Mouse (Mus musculus) Muller cell, postnatal 12 days (primary cell): ENCODE measurements around the gene Smoc1.

ENCODE experiments used
- DNase-seq: peaks from one replicate; pipeline ENCODE4 v3.0.0-alpha.2; 2015; ENCODE audit errors: inconsistent ontology term

Smoc1 gene

GRCm38 (mm10) chr12:81024407-81024806, 2.2 kb upstream of the Smoc1 start:
- no peak for DNase-seq

- DNase-seq = no peak
Measured at GRCm38 (mm10) chr12:81024993-81025392, 1.6 kb upstream of the Smoc1 start.

DNA sequence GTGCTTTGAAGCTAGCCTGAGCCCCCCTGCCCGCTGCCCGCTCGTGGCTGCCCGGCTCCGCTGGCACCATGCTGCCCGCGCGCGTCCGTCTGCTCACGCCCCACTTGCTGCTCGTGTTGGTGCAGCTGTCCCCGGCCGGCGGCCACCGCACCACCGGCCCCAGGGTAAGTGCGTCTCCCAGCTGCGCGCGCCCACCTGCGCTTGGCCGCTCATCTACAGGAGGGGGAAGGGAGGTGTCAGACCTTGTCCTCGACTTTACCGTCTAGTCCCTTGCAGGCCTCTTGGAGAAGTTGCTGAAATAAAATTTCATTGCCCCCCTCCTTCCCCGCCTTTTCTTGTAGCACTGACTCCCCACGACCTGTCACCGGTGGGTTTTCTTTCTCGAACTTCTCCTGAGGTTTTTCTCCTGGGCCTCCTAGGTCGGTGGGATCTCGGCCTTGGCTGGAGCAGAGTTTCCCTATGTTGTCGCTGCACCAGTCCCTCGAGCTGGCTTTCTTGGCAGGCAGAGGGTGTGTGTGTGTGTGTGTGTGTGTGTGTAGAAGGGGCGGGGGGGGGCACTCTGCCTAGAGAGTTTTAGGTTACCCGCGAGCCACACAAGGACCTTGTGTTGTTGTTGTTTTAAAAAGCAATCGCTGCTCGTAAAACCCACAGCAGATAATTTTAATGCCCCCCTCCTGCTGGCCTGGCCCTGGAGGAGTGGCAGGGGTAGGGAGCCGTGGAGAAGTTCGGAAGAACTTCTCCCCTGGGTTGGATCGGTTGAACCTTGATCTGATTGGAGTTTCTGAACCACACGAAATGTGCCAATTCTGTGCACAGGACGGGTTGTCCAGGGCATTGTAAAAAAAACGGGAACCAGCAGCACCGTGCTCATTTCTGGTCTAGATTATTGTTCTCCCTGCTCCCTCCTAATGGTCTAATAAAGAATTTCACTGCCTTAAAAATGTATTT, 661 bp downstream of the Smoc1 start:
- DNase-seq = peak; percentile 41

GRCm38 (mm10) chr12:81028291-81028920, 1.8 kb downstream of the Smoc1 start:
- no peak for DNase-seq

DNA sequence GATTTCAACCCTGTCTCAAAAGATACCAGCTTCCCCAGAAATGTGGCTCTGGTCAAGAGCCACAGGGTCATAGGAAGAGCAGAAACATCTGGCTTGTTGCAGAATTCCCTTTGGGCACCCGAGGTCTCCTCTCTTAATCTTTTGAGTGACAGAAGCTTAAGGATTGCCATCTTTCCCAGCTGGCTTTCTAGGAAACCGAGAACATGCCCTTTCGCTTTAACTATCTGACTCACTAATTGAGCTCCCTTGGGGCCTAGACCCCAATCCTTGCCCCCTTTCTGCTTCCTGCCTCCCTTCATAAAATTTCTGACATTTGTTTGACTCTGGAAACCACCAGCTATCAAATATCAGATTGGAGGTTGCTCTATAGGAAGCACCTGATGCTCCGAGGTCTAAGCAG, 3.1 kb downstream of the Smoc1 start:
- DNase-seq = no peak

GRCm38 (mm10) chr12:81031579-81031978, 5.0 kb downstream of the Smoc1 start:
- DNase-seq = peak; percentile 51

- DNase-seq = peak; percentile 76
Measured at GRCm38 (mm10) chr12:81033389-81034041, 6.9 kb downstream of the Smoc1 start.

DNA sequence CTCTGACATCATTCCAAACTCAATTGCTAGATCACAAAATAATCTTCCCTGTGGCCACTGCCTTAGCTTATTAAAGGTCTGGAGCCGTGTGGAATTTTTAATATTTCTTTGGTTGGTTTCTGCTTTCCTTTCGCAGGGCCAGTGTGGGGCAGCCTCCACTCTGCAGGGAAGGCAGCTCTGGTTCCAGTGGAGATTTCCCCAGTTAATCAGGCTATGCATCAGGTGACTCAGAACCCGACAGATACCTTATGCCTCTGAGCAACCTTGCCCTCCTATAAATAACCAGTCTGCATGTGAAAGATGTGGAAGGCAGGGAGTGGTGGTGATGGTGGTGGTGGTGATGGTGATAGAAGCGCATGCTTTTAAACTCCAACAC, 7.4 kb downstream of the Smoc1 start:
- no peak for DNase-seq

DNA sequence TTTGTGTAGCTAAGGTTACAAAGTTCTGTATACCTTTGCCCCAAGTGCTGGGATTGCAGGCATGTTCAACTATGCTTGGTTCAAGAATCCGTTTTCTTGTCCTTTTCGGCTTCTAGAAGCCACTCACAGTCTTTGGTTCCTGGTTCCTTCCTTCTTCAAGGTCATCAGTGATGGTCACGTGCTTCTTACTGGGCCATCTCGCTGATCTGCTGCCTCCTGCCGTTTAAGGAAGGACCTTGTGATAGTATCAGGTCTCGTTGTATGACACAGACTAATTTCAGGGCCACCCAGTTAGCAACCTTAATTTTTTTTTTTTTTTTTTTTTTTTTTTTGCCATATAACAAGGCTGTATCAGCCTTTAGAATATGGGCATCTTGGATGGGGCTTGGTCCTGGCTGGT, 9.2 kb downstream of the Smoc1 start:
- no peak for DNase-seq

DNA sequence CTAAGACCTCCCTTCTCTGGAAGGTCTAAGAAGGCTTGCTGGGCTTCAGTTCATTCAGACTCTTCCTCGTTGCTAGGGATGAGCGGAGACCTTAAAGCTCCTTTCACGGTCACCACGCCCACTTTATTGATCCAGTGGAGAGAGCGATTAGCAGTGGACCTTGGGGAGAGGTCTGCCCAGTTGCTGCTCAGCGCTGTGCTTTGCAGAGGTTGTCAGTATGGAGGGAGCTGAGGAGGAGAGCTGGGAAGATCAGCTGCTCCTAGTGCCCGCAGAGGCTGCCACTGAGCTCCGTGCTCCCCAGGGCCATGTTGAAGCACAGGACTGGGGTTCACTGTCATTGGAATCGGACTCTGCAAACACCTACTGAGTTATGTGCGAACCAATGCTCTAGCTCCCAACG, 17.0 kb downstream of the Smoc1 start:
- no peak for DNase-seq

- DNase-seq = peak; percentile 6
Measured at GRCm38 (mm10) chr12:81046926-81047325, 20.3 kb downstream of the Smoc1 start.

- DNase-seq = no peak
Measured at GRCm38 (mm10) chr12:81049661-81050060, 23.1 kb downstream of the Smoc1 start.

- DNase-seq = no peak
Measured at GRCm38 (mm10) chr12:81055000-81055705, 28.5 kb downstream of the Smoc1 start.

DNA sequence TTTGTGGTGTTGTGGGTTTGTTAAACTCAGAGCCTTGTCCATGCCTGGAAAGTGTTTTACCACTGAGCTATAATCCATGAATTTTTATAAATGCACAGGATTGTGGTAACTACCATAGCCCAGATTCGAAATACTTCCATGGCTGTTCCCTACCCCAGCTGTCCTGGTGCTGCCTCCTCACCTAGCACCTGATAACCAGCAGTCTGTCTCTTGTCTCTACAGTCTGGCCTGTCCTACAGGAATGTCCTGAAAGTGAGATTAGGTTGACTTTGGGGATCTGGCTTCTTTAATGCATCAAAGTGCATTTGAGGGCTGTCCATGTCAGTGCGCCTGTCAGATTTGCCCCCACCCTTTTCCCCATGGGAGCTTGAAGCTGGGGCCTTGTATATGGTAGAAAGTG, 29.2 kb downstream of the Smoc1 start:
- DNase-seq = no peak

DNA sequence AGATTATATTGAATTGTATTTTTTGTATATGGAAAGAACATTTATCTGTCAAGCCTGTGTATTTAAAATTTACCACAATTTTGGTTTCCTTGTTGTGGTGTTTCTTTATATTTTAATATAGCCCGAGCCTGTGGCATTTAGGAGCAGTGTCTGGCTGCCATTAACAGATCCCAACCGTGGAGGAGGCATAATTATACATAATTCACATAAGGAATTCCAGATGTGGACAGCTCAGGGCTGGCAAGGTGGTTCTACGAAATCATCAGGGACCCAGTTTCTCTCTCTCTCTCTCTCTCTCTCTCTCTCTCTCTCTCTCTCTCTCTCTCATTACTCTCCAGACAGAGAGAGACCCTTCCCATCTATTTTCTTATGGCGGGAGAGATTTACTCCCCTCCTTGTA, 31.0 kb downstream of the Smoc1 start:
- DNase-seq = no peak

DNA sequence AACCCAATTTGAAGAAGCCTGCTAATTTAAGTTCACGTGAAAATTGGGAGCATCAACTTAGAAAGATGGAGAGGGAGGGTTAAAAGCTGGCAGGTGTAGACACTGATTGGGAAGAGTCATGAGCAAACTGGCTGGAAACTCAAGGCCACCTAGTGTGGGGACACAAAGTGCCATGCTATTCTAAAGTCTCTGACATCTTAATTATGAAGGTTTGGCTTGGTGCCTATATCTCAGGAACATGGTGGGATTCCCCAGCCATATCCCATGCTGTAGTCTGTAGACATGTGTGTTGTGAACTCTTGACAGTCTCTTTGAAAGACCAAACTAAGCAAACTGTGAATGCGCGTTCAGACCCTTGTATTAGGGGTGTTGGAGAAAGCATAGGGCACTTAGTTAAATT, 32.0 kb downstream of the Smoc1 start:
- no peak for DNase-seq

- no peak for DNase-seq
Measured at GRCm38 (mm10) chr12:81061831-81062361, 35.3 kb downstream of the Smoc1 start.

DNA sequence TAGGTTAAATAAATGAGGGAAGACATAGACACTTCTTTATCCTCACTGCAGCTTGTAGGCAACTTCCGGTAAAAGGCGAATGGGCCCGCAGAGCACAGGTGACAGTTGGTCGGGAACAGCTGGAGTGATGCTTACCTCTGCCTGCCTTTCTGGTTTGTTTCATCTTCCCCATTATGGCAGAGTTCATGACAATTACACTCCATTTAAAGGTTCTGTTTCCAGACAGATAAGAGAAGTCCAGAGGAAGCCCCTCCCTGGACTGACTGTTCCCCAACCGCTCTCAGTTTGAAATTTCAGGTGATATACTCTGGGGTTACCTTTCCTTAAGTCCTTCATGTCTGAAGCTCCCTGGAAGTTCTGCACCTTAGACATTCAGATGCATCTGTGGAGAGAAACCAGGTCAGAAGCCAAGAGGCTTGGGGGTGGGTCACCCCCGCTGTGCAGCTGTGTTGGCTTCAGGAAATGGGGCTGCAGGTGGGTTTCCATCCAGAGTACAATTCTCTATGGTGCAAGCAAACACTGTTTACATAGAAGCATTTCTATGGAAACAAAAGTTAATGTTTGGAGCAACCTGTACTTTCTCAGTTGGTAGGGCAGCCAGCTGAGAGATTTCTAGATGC, 36.8 kb downstream of the Smoc1 start:
- no peak for DNase-seq

GRCm38 (mm10) chr12:81074139-81074538, 47.5 kb downstream of the Smoc1 start:
- no peak for DNase-seq

DNA sequence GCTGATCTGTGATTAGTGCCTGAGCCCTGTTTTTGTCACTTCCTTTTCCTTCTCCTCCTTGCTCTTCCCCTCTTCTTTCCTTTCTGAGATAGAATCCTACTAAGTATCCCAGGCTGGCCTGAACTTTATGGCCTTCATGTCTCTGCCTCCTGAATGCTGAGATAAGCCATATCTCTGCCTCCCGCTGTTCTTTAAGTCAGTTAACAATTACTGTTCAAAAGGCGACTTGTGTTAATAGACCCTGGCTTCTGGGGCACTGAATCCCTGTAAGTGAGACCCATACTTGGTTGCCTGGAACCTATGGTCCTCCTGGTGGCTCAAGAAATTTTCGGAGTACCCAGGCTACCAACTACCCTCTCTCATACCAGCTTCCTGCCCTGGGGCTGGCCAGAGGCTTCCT, 48.3 kb downstream of the Smoc1 start:
- no peak for DNase-seq

DNA sequence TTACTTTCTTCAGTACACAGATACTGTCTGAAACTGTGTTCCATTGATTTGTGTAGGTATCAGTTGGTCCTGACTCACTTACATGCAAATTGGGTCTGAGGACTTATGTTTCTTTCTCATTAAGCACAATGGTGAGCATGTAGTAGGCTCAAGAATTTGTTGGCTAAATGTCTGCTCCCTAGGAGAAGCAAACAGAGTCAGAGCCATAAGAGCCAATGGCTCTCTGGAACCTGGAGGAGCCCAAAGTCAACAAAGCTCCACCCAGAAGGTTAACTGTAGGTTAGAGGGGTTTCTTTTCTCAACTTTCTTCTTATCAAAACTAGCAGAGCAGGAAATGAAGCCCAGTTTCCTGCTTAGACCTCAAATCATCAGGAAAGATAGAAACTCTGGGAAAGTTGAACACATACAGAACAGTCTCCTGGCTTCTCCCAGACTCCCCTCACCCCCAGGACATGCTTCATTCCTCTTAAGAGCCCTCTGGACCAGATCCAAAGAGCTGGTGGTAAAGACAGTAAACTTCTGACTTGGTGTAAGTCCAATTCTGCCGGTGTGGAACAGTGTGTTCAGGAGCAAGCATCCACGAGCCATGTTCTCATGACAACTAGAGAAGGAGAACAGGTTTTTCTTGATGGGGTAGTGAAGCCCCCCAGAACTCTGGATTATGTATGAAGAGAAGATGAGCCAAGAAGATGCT, 51.5 kb downstream of the Smoc1 start:
- DNase-seq = no peak
